Mouse (Mus musculus) CH12.LX (cell line): ENCODE measurements around the gene Slc44a5. TPM values are rescaled to one million over a fixed set of nuclear protein-coding genes. Genes with fewer than 3 reads are reported as not detected.
"Not testable (repeated sequence)": the region's sequence is repeated elsewhere in the genome, so short reads cannot be mapped to it uniquely, and the experiment has no call there.

ENCODE experiments used
- DNase-seq: peaks from one replicate; pipeline ENCODE4 v3.0.0-alpha.2; 2013; ENCODE audit errors: extremely low read depth
- H3K27ac ChIP-seq: 2 replicates; pipeline ENCODE4 v1.5.1; 2012; ENCODE audit warnings: low read depth, mild to moderate bottlenecking, control low read depth, moderate library complexity; ENCODE audit not compliant: insufficient read depth
- H3K27me3 ChIP-seq: replicated peaks from 2 replicates; pipeline ENCODE3; 2012; ENCODE audit warnings: inconsistent platforms
- H3K36me3 ChIP-seq, 2 experiments: replicated peaks in 1 of 2; 2 replicates each; pipeline versions ENCODE3 to v1.6.1; 2012; ENCODE audit warnings: inconsistent platforms in 1 of 2, low read length in 1 of 2, mild to moderate bottlenecking in 1 of 2, mixed read lengths in 1 of 2, moderate library complexity in 1 of 2; ENCODE audit not compliant: control insufficient read depth in 1 of 2, insufficient read depth in 1 of 2
- H3K4me1 ChIP-seq, 2 experiments: 2 replicates each; pipeline ENCODE4 v1.6.1; 2012; ENCODE audit warnings: inconsistent platforms in 1 of 2, moderate library complexity in 1 of 2; ENCODE audit not compliant: insufficient read depth in 2 of 2, control insufficient read depth in 1 of 2
- H3K4me2 ChIP-seq: 2 replicates; pipeline ENCODE4 v1.6.1; 2012; ENCODE audit warnings: low read depth, mild to moderate bottlenecking, control low read depth; ENCODE audit not compliant: poor library complexity, insufficient read depth, severe bottlenecking
- H3K4me3 ChIP-seq, 3 experiments: fragments of 150-350 bp in 1 of 3; sonication (generic) in 1 of 3; replicated peaks in 1 of 3; 2 replicates each; pipeline versions ENCODE3 to v1.5.1; 2011 to 2012; ENCODE audit warnings: low read depth in 2 of 3, low read length in 2 of 3, mild to moderate bottlenecking in 2 of 3, moderate library complexity in 2 of 3, control low read depth in 1 of 3, improper control_type of control experiment in 1 of 3, inconsistent platforms in 1 of 3, mixed read lengths in 1 of 3; ENCODE audit not compliant: poor library complexity in 1 of 3
- H3K79me2 ChIP-seq: replicated peaks from 2 replicates; pipeline ENCODE4 v1.6.1; 2012; ENCODE audit warnings: mild to moderate bottlenecking, moderate library complexity; ENCODE audit not compliant: control insufficient read depth, poor library complexity, insufficient read depth, severe bottlenecking; ENCODE audit errors: extremely low read depth
- H3K9ac ChIP-seq: 2 replicates; pipeline ENCODE4 v1.6.1; 2012; ENCODE audit warnings: low read depth, mild to moderate bottlenecking, control low read depth, moderate library complexity; ENCODE audit not compliant: insufficient read depth
- H3K9me3 ChIP-seq: replicated peaks from 2 replicates; pipeline ENCODE3; 2012; ENCODE audit warnings: low read length, inconsistent platforms, mixed read lengths
- CHD2 ChIP-seq: IDR thresholded peaks from 2 replicates; pipeline ENCODE4 v1.6.1; 2011; ENCODE audit warnings: low read length, improper control_type of control experiment
- CTCF ChIP-seq, 2 experiments: IDR thresholded peaks in 1 of 2; conservative IDR thresholded peaks in 1 of 2; 2 replicates each; pipeline ENCODE4 v1.5.1; 2011 to 2012; ENCODE audit warnings: low read depth in 2 of 2, low read length in 2 of 2, improper control_type of control experiment in 1 of 2, inconsistent platforms in 1 of 2, mild to moderate bottlenecking in 1 of 2, moderate library complexity in 1 of 2
- ETS1 ChIP-seq: conservative IDR thresholded peaks from 2 replicates; pipeline ENCODE4 v1.6.1; 2012; ENCODE audit warnings: low read depth, mild to moderate bottlenecking, inconsistent platforms, low read length, improper control_type of control experiment, moderate library complexity
- JUN ChIP-seq: IDR thresholded peaks from 2 replicates; pipeline ENCODE4 v1.6.1; 2011; ENCODE audit warnings: low read depth, mild to moderate bottlenecking, low read length, improper control_type of control experiment, moderate library complexity; ENCODE audit not compliant: insufficient read depth
- MAFK ChIP-seq: IDR thresholded peaks from 2 replicates; pipeline ENCODE4 v1.6.1; 2011; ENCODE audit warnings: low read length, improper control_type of control experiment; ENCODE audit not compliant: insufficient replicate concordance
- MYC ChIP-seq: IDR thresholded peaks from 2 replicates; pipeline ENCODE4 v1.6.1; 2011; ENCODE audit warnings: low read depth, mild to moderate bottlenecking, improper control_type of control experiment, low read length
- SMC3 ChIP-seq: IDR thresholded peaks from 2 replicates; pipeline ENCODE4 v1.6.1; 2011; ENCODE audit warnings: low read depth, low read length, improper control_type of control experiment
- TBP ChIP-seq: conservative IDR thresholded peaks from 2 replicates; pipeline ENCODE4 v1.6.1; 2011; ENCODE audit warnings: low read depth, low read length, improper control_type of control experiment
- USF2 ChIP-seq: conservative IDR thresholded peaks from 2 replicates; pipeline ENCODE4 v1.6.1; 2011; ENCODE audit warnings: low read depth, low read length, improper control_type of control experiment
- ZKSCAN1 ChIP-seq: IDR thresholded peaks from 2 replicates; pipeline ENCODE4 v1.6.1; 2012; ENCODE audit warnings: low read depth, inconsistent platforms, low read length, improper control_type of control experiment, borderline replicate concordance
- dilution Hi-C: fragments of 300-500 bp; cut with MboI; formaldehyde crosslinking; loops from 2 replicates; pipeline ENCODE4 v1.14.3; 2020; ENCODE audit warnings: low sequenced_read_pairs; ENCODE audit not compliant: extremely low pct_unique_long_range_greater_than_20kb, extremely low pct_ligation_motif_present
- in situ Hi-C: fragments of 300-500 bp; cut with MboI; formaldehyde crosslinking; loops from 3 replicates; pipeline ENCODE4 v1.14.3; 2019; ENCODE audit warnings: low sequenced_read_pairs, low pct_ligation_motif_present, low pct_unique_long_range_greater_than_20kb, mixed read lengths
- polyA plus RNA-seq: library from polyadenylated mRNA; unstranded; fragments of >175 nt; gene quantifications from 2 replicates; pipeline ENCODE4 v1.2.1, GENCODE M21; 2012; ENCODE audit warnings: low read depth; ENCODE audit not compliant: insufficient read length
- total RNA-seq, 2 experiments: library from RNA; depleted of rRNA; stranded (reverse); fragments of 300-350 nt in 1 of 2; fragments of >200 nt in 1 of 2; gene quantifications; 2 replicates each; pipeline ENCODE4 v1.2.3; 2012 to 2014

Gene Slc44a5
- total and polyA plus RNA-seq, 3 experiments = not detected

DNA sequence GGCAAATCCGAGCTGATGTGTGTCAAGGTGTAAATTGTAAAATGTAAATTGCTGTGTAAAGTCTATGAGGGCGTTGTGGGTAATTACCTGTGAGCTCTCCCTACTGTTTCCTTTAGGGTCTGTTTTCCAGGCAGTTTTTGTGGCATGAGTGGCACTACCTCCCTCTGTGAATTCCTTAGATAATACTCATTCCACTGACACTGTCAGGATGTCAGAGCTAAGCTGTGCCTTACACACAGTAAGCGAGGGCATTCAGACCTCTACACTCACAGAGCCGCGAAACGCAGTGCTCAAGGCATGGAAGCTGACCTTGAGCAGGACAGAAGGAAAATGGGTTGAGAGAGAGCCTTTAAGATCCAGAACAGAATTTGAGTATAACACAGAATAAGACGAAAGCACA lies 80.1 kb downstream of the Slc44a5 start:
- H3K27me3 ChIP-seq = no peaks in the 10 kb centered on the region
- no peak overlapping the region for H3K4me3 ChIP-seq
- H3K4me2 ChIP-seq = no peak overlapping the region
- H3K36me3 ChIP-seq = no peaks in the 10 kb centered on the region
- no peak overlapping the region for H3K9ac ChIP-seq
- H3K4me1 ChIP-seq = peaks cover 0 to 11% of the 10 kb centered on the region in 2 experiments; a peak in 2 of 4 replicates
- H3K79me2 ChIP-seq = no peaks in the 10 kb centered on the region
- TF ChIP-seq USF2 (no peak), ETS1 (no peak), SMC3 (no peak)
- TF ChIP-seq, all 38 proteins: peak for 0
- no peak overlapping the region for H3K27ac ChIP-seq
- dilution Hi-C loops (no loop called here), in situ Hi-C loops (no loop called here)
- no peak for DNase-seq
- H3K9me3 ChIP-seq = no peaks in the 10 kb centered on the region

DNA sequence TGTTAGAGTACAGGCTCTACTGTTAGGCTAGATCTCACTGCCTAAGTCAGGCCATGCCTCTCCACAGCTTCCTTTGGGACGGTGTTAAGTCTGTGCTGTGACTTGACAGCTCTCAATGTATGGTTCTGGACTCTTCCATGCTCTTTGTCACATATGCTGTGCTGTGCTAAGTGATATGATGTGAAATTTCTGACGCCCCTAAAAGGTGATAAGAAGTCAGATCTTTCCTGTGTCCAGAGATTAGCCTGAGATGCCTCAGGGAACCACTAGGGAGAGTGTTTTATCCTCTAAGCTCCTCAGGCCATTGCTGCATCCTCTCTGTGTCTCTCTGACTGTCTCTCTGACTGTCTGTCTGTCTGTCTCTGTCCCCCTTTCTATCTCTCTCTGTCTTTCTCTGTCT lies 84.2 kb downstream of the Slc44a5 start:
- no peak overlapping the region for H3K4me3 ChIP-seq
- H3K27me3 ChIP-seq = no peaks in the 10 kb centered on the region
- TF ChIP-seq TBP (no peak), MYC (no peak), ZKSCAN1 (no peak), CTCF (conservative IDR thresholded peaks at IDR 0.05 in 1 of 2, IDR thresholded peaks at IDR 0.05 in 1 of 2; ENCODE audit: low read depth in 2 of 2, low read length in 2 of 2) (0 out of 4 replicates have a peak, but pooled peaks of 1 of the 2 experiments have one; percentile 3)
- H3K79me2 ChIP-seq = no peaks in the 10 kb centered on the region
- H3K9me3 ChIP-seq = no peaks in the 10 kb centered on the region
- no peak overlapping the region for H3K9ac ChIP-seq
- no peak for DNase-seq
- H3K27ac ChIP-seq = no peak overlapping the region
- H3K4me2 ChIP-seq = no peak overlapping the region
- in situ Hi-C loops (no loop called here), dilution Hi-C loops (no loop called here)
- no peaks in the 10 kb centered on the region for H3K36me3 ChIP-seq
- H3K4me1 ChIP-seq = peaks cover 0 to 8% of the 10 kb centered on the region in 2 experiments; a peak in 2 of 4 replicates

DNA sequence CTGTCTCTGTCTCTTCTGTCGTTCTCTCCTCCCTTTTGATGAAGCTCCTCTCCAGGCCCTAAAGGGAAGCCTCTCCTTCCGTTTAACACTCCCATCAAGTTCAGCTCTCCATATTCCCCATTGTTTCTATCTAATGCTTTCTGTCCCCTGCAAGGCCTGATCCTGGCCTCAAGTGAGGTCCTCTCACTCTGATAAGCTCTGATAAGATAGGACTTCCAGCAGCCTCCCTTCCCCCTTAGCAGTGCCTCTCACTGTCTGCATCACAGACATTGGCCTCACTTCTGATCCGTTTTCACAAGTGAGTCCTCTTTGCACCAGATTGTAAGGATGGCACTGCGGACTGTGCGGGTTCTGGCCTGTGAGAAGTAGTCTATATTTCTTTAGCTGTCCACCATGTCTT lies 85.0 kb downstream of the Slc44a5 start:
- no peak overlapping the region for H3K27ac ChIP-seq
- in situ Hi-C loops = no loop called here
- H3K9ac ChIP-seq = no peak overlapping the region
- H3K36me3 ChIP-seq = no peaks in the 10 kb centered on the region
- no peaks in the 10 kb centered on the region for H3K79me2 ChIP-seq
- H3K4me1 ChIP-seq = peaks cover 0 to 8% of the 10 kb centered on the region in 2 experiments; a peak in 2 of 4 replicates
- no peaks in the 10 kb centered on the region for H3K9me3 ChIP-seq
- dilution Hi-C loops = no loop called here
- TF ChIP-seq JUN (no peak), CHD2 (no peak), MAFK (no peak)
- no peak overlapping the region for H3K4me2 ChIP-seq
- no peak for DNase-seq
- H3K27me3 ChIP-seq = no peaks in the 10 kb centered on the region
- no peak overlapping the region for H3K4me3 ChIP-seq

DNA sequence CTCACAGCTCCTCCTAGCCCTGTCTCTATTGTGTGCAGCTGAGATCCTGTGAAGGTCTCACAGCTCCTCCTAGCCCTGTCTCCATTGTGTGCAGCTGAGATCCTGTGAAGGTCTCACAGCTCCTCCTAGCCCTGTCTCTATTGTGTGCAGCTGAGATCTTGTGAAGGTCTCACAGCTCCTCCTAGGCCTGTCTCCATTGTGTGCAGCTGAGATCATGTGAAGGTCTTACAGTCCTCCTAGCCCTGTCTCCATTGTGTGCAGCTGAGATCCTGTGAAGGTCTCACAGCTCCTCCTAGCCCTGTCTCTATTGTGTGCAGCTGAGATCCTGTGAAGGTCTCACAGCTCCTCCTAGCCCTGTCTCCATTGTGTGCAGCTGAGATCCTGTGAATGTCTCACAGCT lies 98.8 kb downstream of the Slc44a5 start:
- H3K9ac ChIP-seq, DNase-seq, dilution Hi-C loops: not testable (repeated sequence)

More for the DNA sequence above, 98.8 kb downstream of the Slc44a5 start:
- H3K27me3 ChIP-seq, H3K4me3 ChIP-seq, H3K36me3 ChIP-seq, H3K4me1 ChIP-seq, H3K79me2 ChIP-seq, H3K27ac ChIP-seq, H3K4me2 ChIP-seq, H3K9me3 ChIP-seq, in situ Hi-C loops: not testable (repeated sequence)
